Mouse (Mus musculus) mesoderm, embryonic 11.5 days (tissue): ENCODE results near the gene Gpalpp1.

ENCODE experiments used
- DNase-seq: peaks from one replicate; pipeline ENCODE4 v3.0.0-alpha.2; 2012; ENCODE audit warnings: low read depth, low spot score

Gene Gpalpp1

GRCm38 (mm10) chr14:76110396-76111221 lies at the start of gene Gpalpp1, which contains the start of gene Nufip1:
Gpalpp1 (minus strand) TSS chr14:76110760.
Nufip1 (plus strand) TSS chr14:76110891.
- peak; percentile 96 for DNase-seq

GRCm38 (mm10) chr14:76158192-76158785 lies 47.7 kb upstream of the Gpalpp1 start:
- DNase-seq, result no peak

GRCm38 (mm10) chr14:76153828-76154227 lies 43.3 kb upstream of the Gpalpp1 start:
- DNase-seq, result no peak

GRCm38 (mm10) chr14:76153003-76153675 lies 42.6 kb upstream of the Gpalpp1 start:
- DNase-seq, result peak; percentile 51

GRCm38 (mm10) chr14:76152162-76153002 lies 41.8 kb upstream of the Gpalpp1 start:
- peak; percentile 98 for DNase-seq

GRCm38 (mm10) chr14:76151820-76152161 lies 41.2 kb upstream of the Gpalpp1 start:
- no peak for DNase-seq

GRCm38 (mm10) chr14:76151011-76151410 lies 40.5 kb upstream of the Gpalpp1 start:
- no peak for DNase-seq

- DNase-seq, result no peak
Observed at GRCm38 (mm10) chr14:76150499-76150898, 39.9 kb upstream of the Gpalpp1 start.

- peak; percentile 53 for DNase-seq
Observed at GRCm38 (mm10) chr14:76149531-76150179, 39.1 kb upstream of the Gpalpp1 start.

GRCm38 (mm10) chr14:76148294-76148693 lies 37.7 kb upstream of the Gpalpp1 start:
- no peak for DNase-seq

GRCm38 (mm10) chr14:76147061-76147460 lies 36.5 kb upstream of the Gpalpp1 start:
- no peak for DNase-seq

- no peak for DNase-seq
Observed at GRCm38 (mm10) chr14:76145868-76146267, 35.3 kb upstream of the Gpalpp1 start.

- no peak for DNase-seq
Observed at GRCm38 (mm10) chr14:76145248-76145647, 34.7 kb upstream of the Gpalpp1 start.

- DNase-seq, result no peak
Observed at GRCm38 (mm10) chr14:76134975-76135374, 24.4 kb upstream of the Gpalpp1 start.

GRCm38 (mm10) chr14:76128174-76128573 lies 17.6 kb upstream of the Gpalpp1 start:
- DNase-seq, result no peak

GRCm38 (mm10) chr14:76127311-76127710 lies 16.8 kb upstream of the Gpalpp1 start:
- no peak for DNase-seq

GRCm38 (mm10) chr14:76122663-76123058 lies 12.1 kb upstream of the Gpalpp1 start:
- no peak for DNase-seq

GRCm38 (mm10) chr14:76121901-76122662 lies 11.5 kb upstream of the Gpalpp1 start:
- DNase-seq, result peak; percentile 61

GRCm38 (mm10) chr14:76120472-76120871 lies 9.9 kb upstream of the Gpalpp1 start:
- DNase-seq, result no peak

GRCm38 (mm10) chr14:76118963-76119362 lies 8.4 kb upstream of the Gpalpp1 start:
- DNase-seq, result peak; percentile 10
